Mouse (Mus musculus) liver, embryonic 11.5 days (tissue): ENCODE results near the gene Dnaja3. TPM values are rescaled to one million over a fixed set of nuclear protein-coding genes. Genes with fewer than 3 reads are reported as not detected.

Experiments
- ATAC-seq: fragments of 200-750 bp; cut with Nextera tagmentation; replicated peaks from 2 replicates; pipeline ENCODE4 v1.8.0; 2017; ENCODE audit warnings: moderate number of reproducible peaks, mild to moderate bottlenecking, moderate TSS enrichment, moderate library complexity; ENCODE audit not compliant: low FRiP score
- DNase-seq: peaks from one replicate; pipeline ENCODE4 v3.0.0-alpha.2; 2017; ENCODE audit warnings: low spot score
- H3K27ac ChIP-seq: fragments of 300-500 bp; sonication (generic); 2 replicates; pipeline ENCODE4 v1.5.1; 2014; ENCODE audit warnings: mild to moderate bottlenecking, low read depth, low read length, control low read depth
- H3K27me3 ChIP-seq: fragments of 300-500 bp; sonication (generic); replicated peaks from 2 replicates; pipeline ENCODE4 v1.6.1; 2014; ENCODE audit warnings: low read length, mixed read lengths; ENCODE audit not compliant: control insufficient read depth, insufficient read depth
- H3K36me3 ChIP-seq: fragments of 300-500 bp; sonication (generic); 2 replicates; pipeline ENCODE4 v1.6.1; 2014; ENCODE audit warnings: mild to moderate bottlenecking, low read length, moderate library complexity, mixed read lengths; ENCODE audit not compliant: control insufficient read depth, insufficient read depth
- H3K4me1 ChIP-seq: fragments of 300-500 bp; sonication (generic); replicated peaks from 2 replicates; pipeline ENCODE4 v1.6.1; 2014; ENCODE audit warnings: low read length, mixed read lengths; ENCODE audit not compliant: control insufficient read depth, insufficient read depth
- H3K4me2 ChIP-seq: fragments of 300-500 bp; sonication (generic); 2 replicates; pipeline ENCODE4 v1.6.1; 2014; ENCODE audit warnings: mild to moderate bottlenecking, control low read depth, moderate library complexity
- H3K4me3 ChIP-seq: fragments of 300-500 bp; sonication (generic); 2 replicates; pipeline ENCODE4 v1.5.1; 2014; ENCODE audit warnings: low read depth, low read length, control low read depth
- H3K9ac ChIP-seq: fragments of 300-500 bp; sonication (generic); 2 replicates; pipeline ENCODE4 v1.6.1; 2014; ENCODE audit warnings: low read depth, low read length, control low read depth
- H3K9me3 ChIP-seq: fragments of 300-500 bp; sonication (generic); 2 replicates; pipeline ENCODE4 v1.6.1; 2016; ENCODE audit warnings: low read length, inconsistent platforms, mixed read lengths; ENCODE audit not compliant: control insufficient read depth
- WGBS: fragments of 180-500 bp; shearing (Covaris S2); extraction: QIAGEN DNeasy Blood & Tissue Kit; methylation state at CpG from one replicate; pipeline ENCODE4 v1.1.7; 2014; 5-methylcytosine and 5-hydroxymethylcytosine counted together
- polyA plus RNA-seq: library from polyadenylated mRNA; unstranded; fragments of >200 nt; fragmentation: Nextera tagmentation; extraction: Ambion mirVana; gene quantifications from 2 replicates; pipeline ENCODE4 v1.2.1, GENCODE M21; 2014

Gene Dnaja3
- polyA plus RNA-seq, 1 experiment from 2014 or later: 104 TPM

- no peak overlapping the region for H3K4me3 ChIP-seq
- peaks cover 7% of the 10 kb centered on the region; the same call in 1 of the 2 replicates for H3K4me1 ChIP-seq
Measured at GRCm38 (mm10) chr16:4650161-4650560, 10.4 kb downstream of the Dnaja3 start.

GRCm38 (mm10) chr16:4651081-4651480, 11.3 kb downstream of the Dnaja3 start:
- ATAC-seq (no peak), DNase-seq (no peak)
- H3K9ac ChIP-seq: no peak overlapping the region
- no peaks in the 10 kb centered on the region for H3K9me3 ChIP-seq
- no peak overlapping the region for H3K4me3 ChIP-seq
- H3K4me2 ChIP-seq: no peak overlapping the region
- no peaks in the 10 kb centered on the region for H3K27me3 ChIP-seq
- peaks cover 20% of the 10 kb centered on the region for H3K36me3 ChIP-seq
- H3K27ac ChIP-seq: no peak overlapping the region
- 82% methylated on average over 1 of the region's 1 CpGs for WGBS
- peaks cover 12% of the 10 kb centered on the region for H3K4me1 ChIP-seq

More at GRCm38 (mm10) chr16:4650161-4650560, 10.4 kb downstream of the Dnaja3 start:
- DNase-seq (no peak), ATAC-seq (no peak)
- no peaks in the 10 kb centered on the region for H3K9me3 ChIP-seq
- 90% methylated on average over 3 of the region's 3 CpGs for WGBS
- H3K27me3 ChIP-seq: no peaks in the 10 kb centered on the region
- H3K36me3 ChIP-seq: peaks cover 17% of the 10 kb centered on the region
- no peak overlapping the region for H3K27ac ChIP-seq
- no peak overlapping the region for H3K4me2 ChIP-seq
- no peak overlapping the region for H3K9ac ChIP-seq

- H3K4me2 ChIP-seq: no peak overlapping the region
- WGBS: 81% methylated on average over 7 of the region's 7 CpGs
- ATAC-seq (no peak), DNase-seq (no peak)
- no peaks in the 10 kb centered on the region for H3K9me3 ChIP-seq
- no peak overlapping the region for H3K27ac ChIP-seq
- H3K27me3 ChIP-seq: no peaks in the 10 kb centered on the region
- H3K4me1 ChIP-seq: peaks cover 17% of the 10 kb centered on the region
- H3K4me3 ChIP-seq: no peak overlapping the region
- peaks cover 20% of the 10 kb centered on the region for H3K36me3 ChIP-seq
- no peak overlapping the region for H3K9ac ChIP-seq
Measured at GRCm38 (mm10) chr16:4651624-4652023, 11.8 kb downstream of the Dnaja3 start.

- ATAC-seq: no peak
- H3K27ac ChIP-seq: no peak overlapping the region
- no peak overlapping the region for H3K9ac ChIP-seq
- H3K9me3 ChIP-seq: no peaks in the 10 kb centered on the region
- peaks cover 18% of the 10 kb centered on the region for H3K36me3 ChIP-seq
- no peaks in the 10 kb centered on the region for H3K27me3 ChIP-seq
- H3K4me3 ChIP-seq: no peak overlapping the region
- 72% methylated on average over 4 of the region's 4 CpGs for WGBS
- no peak overlapping the region for H3K4me2 ChIP-seq
- no peak for DNase-seq
- H3K4me1 ChIP-seq: peaks cover 18% of the 10 kb centered on the region
Measured at GRCm38 (mm10) chr16:4652707-4653416, 13.1 kb downstream of the Dnaja3 start.

- Histone ChIP-seq H3K4me1 (peaks cover 21% of the 10 kb centered on the region), H3K36me3 (peaks cover 8% of the 10 kb centered on the region), H3K9me3 (no peaks in the 10 kb centered on the region), H3K27me3 (no peaks in the 10 kb centered on the region), H3K27ac (no peak overlapping the region), H3K4me2 (no peak overlapping the region), H3K9ac (no peak overlapping the region), H3K4me3 (no peak overlapping the region)
- 87% methylated on average over 10 of the region's 10 CpGs for WGBS
- DNase-seq (no peak), ATAC-seq (no peak)
Measured at GRCm38 (mm10) chr16:4654706-4655105, 14.9 kb downstream of the Dnaja3 start.

GRCm38 (mm10) chr16:4655251-4655734, 15.5 kb downstream of the Dnaja3 start:
- 79% methylated on average over 4 of the region's 4 CpGs for WGBS
- H3K9ac ChIP-seq: no peak overlapping the region
- H3K4me2 ChIP-seq: no peak overlapping the region
- H3K9me3 ChIP-seq: no peaks in the 10 kb centered on the region
- ATAC-seq (no peak), DNase-seq (no peak)
- peak overlapping the region; percentile 15; the same call in 1 of the 2 replicates for H3K27ac ChIP-seq
- H3K4me1 ChIP-seq: peaks cover 21% of the 10 kb centered on the region
- no peaks in the 10 kb centered on the region for H3K27me3 ChIP-seq
- H3K4me3 ChIP-seq: no peak overlapping the region
- H3K36me3 ChIP-seq: peaks cover 4% of the 10 kb centered on the region; the same call in 1 of the 2 replicates

GRCm38 (mm10) chr16:4655764-4656570, 16.2 kb downstream of the Dnaja3 start:
- H3K9me3 ChIP-seq: no peaks in the 10 kb centered on the region
- H3K4me2 ChIP-seq: no peak overlapping the region
- H3K27ac ChIP-seq: peak overlapping the region; percentile 49; the same call in 1 of the 2 replicates
- ATAC-seq: no peak
- H3K4me3 ChIP-seq: no peak overlapping the region
- peaks cover 7% of the 10 kb centered on the region; the same call in 1 of the 2 replicates for H3K36me3 ChIP-seq
- 31% methylated on average over 11 of the region's 11 CpGs for WGBS
- H3K4me1 ChIP-seq: peaks cover 21% of the 10 kb centered on the region
- no peak for DNase-seq
- no peaks in the 10 kb centered on the region for H3K27me3 ChIP-seq
- 0 out of 2 replicates have a peak overlapping the region, but pooled peaks have one; percentile 12 for H3K9ac ChIP-seq

GRCm38 (mm10) chr16:4656571-4657081, 16.8 kb downstream of the Dnaja3 start:
- H3K4me2 ChIP-seq: no peak overlapping the region
- ATAC-seq (no peak), DNase-seq (no peak)
- 75% methylated on average over 9 of the region's 9 CpGs for WGBS
- peak overlapping the region; percentile 49 for H3K27ac ChIP-seq
- H3K4me3 ChIP-seq: no peak overlapping the region
- H3K27me3 ChIP-seq: no peaks in the 10 kb centered on the region
- no peak overlapping the region for H3K9ac ChIP-seq
- peaks cover 21% of the 10 kb centered on the region for H3K4me1 ChIP-seq
- H3K36me3 ChIP-seq: peaks cover 11% of the 10 kb centered on the region
- no peaks in the 10 kb centered on the region for H3K9me3 ChIP-seq
